Mouse (Mus musculus): ENCODE measurements around the gene Fscn2.
"Not testable (repeated sequence)": the region's sequence is repeated elsewhere in the genome, so short reads cannot be mapped to it uniquely, and the experiment has no call there.

Gene Fscn2

GRCm38 (mm10) chr11:120404814-120405213, 43.5 kb downstream of the Fscn2 start:
- no peak for DNase-seq (ENCODE audit: low spot score)

- no peak for DNase-seq (ENCODE audit: low spot score)
Measured at GRCm38 (mm10) chr11:120405867-120406266, 44.5 kb downstream of the Fscn2 start.

GRCm38 (mm10) chr11:120406445-120406844, 45.1 kb downstream of the Fscn2 start:
- no peak for DNase-seq (ENCODE audit: low spot score)

GRCm38 (mm10) chr11:120413621-120414020, 52.3 kb downstream of the Fscn2 start:
- DNase-seq (ENCODE audit: low spot score) = not testable (repeated sequence)
